Mouse (Mus musculus): ENCODE results near the gene Tax1bp3.

Tax1bp3 gene

DNA sequence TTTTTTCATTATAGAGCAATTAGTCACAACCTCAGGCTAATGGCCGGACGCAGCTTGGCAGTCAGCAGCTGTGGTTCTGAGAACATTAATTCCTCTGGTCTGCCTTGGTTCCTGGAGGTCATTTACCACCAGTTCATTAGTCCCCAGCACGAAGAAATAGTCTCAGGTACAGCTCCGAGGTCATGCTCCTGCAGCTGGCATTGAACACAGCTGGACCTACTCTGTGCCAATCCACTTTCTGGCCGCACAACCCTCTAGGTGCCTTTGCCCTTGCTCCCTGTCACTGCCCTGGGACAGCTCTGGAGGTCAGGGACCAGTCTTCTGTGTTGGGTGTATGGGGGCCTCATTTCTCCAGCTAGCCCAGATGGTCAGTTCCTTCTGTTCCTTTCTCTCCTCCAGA is 52.0 kb downstream of the Tax1bp3 start:
- DNase-seq (ENCODE audit: inconsistent ontology term): no peak

- no peak for DNase-seq (ENCODE audit: inconsistent ontology term)
These were observed 53.2 kb downstream of the Tax1bp3 start for GRCm38 (mm10) chr11:73230081-73230480.

GRCm38 (mm10) chr11:73232513-73232912 is 55.6 kb downstream of the Tax1bp3 start:
- DNase-seq (ENCODE audit: inconsistent ontology term): no peak
